Comparison of ENCODE assay signal across 8 mouse cellular contexts in the genomic region with DNA sequence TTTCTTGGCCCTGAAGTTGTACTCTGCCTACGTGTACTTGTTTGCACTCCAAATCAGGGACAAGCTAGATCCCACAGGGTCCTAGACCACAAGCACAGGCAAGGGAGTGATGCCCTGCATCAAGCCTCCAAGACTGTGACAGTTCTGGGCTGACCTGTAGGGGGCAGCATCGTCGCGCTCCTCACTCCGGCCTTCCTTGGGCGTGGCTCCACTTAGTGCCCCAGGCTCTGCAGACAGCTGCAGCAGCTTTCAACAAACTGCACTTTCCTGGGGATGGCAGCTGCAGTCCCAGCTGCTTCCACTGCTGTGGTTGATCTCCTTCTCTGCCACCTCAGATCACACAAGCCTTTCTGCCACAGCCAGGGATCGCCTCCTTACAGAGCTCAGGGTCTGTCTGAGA.
DNase-seq lines count a peak whose midpoint lies in the region; ATAC-seq and TF ChIP-seq lines count a peak whose summit lies in the region.

No protein-coding gene starts in this region.

- no peaks in the 10 kb centered on the region for H3K9me3 ChIP-seq in CH12.LX (replicated peaks; ENCODE audit: low read length)
- H3K9me3 ChIP-seq in forebrain, embryonic 12.5 days = no peaks in the 10 kb centered on the region
- no peaks in the 10 kb centered on the region for H3K9me3 ChIP-seq in heart, postnatal 0 days (replicated peaks; ENCODE audit: control insufficient read depth, low read length)
- H3K9me3 ChIP-seq in liver, postnatal 0 days (ENCODE audit: low read length) = no peaks in the 10 kb centered on the region
- H3K9me3 ChIP-seq in neural tube, embryonic 13.5 days = no peaks in the 10 kb centered on the region
- no peaks in the 10 kb centered on the region for H3K9me3 ChIP-seq in stomach, postnatal 0 days (ENCODE audit: control insufficient read depth, low read length)

- TF ChIP-seq CTCF in CH12.LX (conservative IDR thresholded peaks at IDR 0.05 in 1 of 2, IDR thresholded peaks at IDR 0.05 in 1 of 2; ENCODE audit: low read depth in 2 of 2, low read length in 2 of 2) = peak; percentile 77 to 81
- peak; percentile 85 for TF ChIP-seq CTCF in heart, postnatal 0 days (IDR thresholded peaks at IDR 0.05; ENCODE audit: low read depth)
- peak; percentile 88 for TF ChIP-seq CTCF in liver, postnatal 0 days (IDR thresholded peaks at IDR 0.05; ENCODE audit: low read depth)
- peak; percentile 92 for TF ChIP-seq CTCF in stomach, postnatal 0 days (IDR thresholded peaks at IDR 0.05; ENCODE audit: low read depth)

- in situ Hi-C loops in CH12.LX (cut with MboI; ENCODE audit: low pct_ligation_motif_present, low pct_unique_long_range_greater_than_20kb, low sequenced_read_pairs) = loop anchor here (25.0 kb wide), 1 partner anchor 1023 kb away; no protein-coding TSS in a partner anchor

- peak; percentile 78 for TF ChIP-seq RAD21 in CH12.LX (IDR thresholded peaks at IDR 0.05; ENCODE audit: low read depth, low read length)

- TF ChIP-seq POLR2A in CH12.LX (IDR thresholded peaks at IDR 0.05; ENCODE audit: low read depth, low read length) = no peak

- dilution Hi-C loops in CH12.LX (cut with MboI; ENCODE audit: extremely low pct_ligation_motif_present, extremely low pct_unique_long_range_greater_than_20kb, low sequenced_read_pairs) = no loop called here

- peaks cover 0 to 5% of the 10 kb centered on the region in 2 experiments; a peak in 2 of 4 replicates for H3K4me1 ChIP-seq in CH12.LX (ENCODE audit: control insufficient read depth in 1 of 2, insufficient read depth in 2 of 2)
- H3K4me1 ChIP-seq in forebrain, embryonic 12.5 days = peaks cover 12% of the 10 kb centered on the region
- no peaks in the 10 kb centered on the region for H3K4me1 ChIP-seq in heart, postnatal 0 days (ENCODE audit: control insufficient read depth, insufficient read depth)
- 0 out of 2 replicates have a peak, but pooled peaks cover 2% of the 10 kb centered on the region for H3K4me1 ChIP-seq in liver, postnatal 0 days (ENCODE audit: insufficient read depth)
- H3K4me1 ChIP-seq in neural tube, embryonic 13.5 days (replicated peaks) = peaks cover 10% of the 10 kb centered on the region
- H3K4me1 ChIP-seq in stomach, postnatal 0 days (replicated peaks; ENCODE audit: control insufficient read depth, insufficient read depth) = no peaks in the 10 kb centered on the region

- H3K4me2 ChIP-seq in CH12.LX (ENCODE audit: insufficient read depth, low read depth, poor library complexity, severe bottlenecking) = no peak overlapping the region
- H3K4me2 ChIP-seq in forebrain, embryonic 12.5 days = no peak overlapping the region
- no peak overlapping the region for H3K4me2 ChIP-seq in heart, postnatal 0 days (ENCODE audit: low read depth, low read length)
- H3K4me2 ChIP-seq in liver, postnatal 0 days (ENCODE audit: low read depth, low read length) = no peak overlapping the region
- no peak overlapping the region for H3K4me2 ChIP-seq in neural tube, embryonic 13.5 days
- H3K4me2 ChIP-seq in stomach, postnatal 0 days (replicated peaks; ENCODE audit: low read depth) = no peak overlapping the region

- H3K79me2 ChIP-seq in CH12.LX (replicated peaks; ENCODE audit: control insufficient read depth, extremely low read depth, insufficient read depth, poor library complexity, severe bottlenecking) = no peaks in the 10 kb centered on the region

- no peaks in the 10 kb centered on the region for H3K36me3 ChIP-seq in CH12.LX (replicated peaks in 1 of 2; ENCODE audit: control insufficient read depth in 1 of 2, insufficient read depth in 1 of 2, low read length in 1 of 2)
- H3K36me3 ChIP-seq in forebrain, embryonic 12.5 days (replicated peaks) = no peaks in the 10 kb centered on the region
- no peaks in the 10 kb centered on the region for H3K36me3 ChIP-seq in heart, postnatal 0 days (replicated peaks; ENCODE audit: control insufficient read depth, insufficient read depth, low read length)
- no peaks in the 10 kb centered on the region for H3K36me3 ChIP-seq in liver, postnatal 0 days (replicated peaks; ENCODE audit: insufficient read depth, low read length)
- H3K36me3 ChIP-seq in neural tube, embryonic 13.5 days = no peaks in the 10 kb centered on the region
- no peaks in the 10 kb centered on the region for H3K36me3 ChIP-seq in stomach, postnatal 0 days (ENCODE audit: control insufficient read depth, insufficient read depth, low read length)

- no peak overlapping the region for H3K4me3 ChIP-seq in CH12.LX (replicated peaks in 1 of 3; ENCODE audit: low read depth in 2 of 3, low read length in 2 of 3, poor library complexity in 1 of 3)
- H3K4me3 ChIP-seq in forebrain, embryonic 12.5 days (replicated peaks) = no peak overlapping the region
- no peak overlapping the region for H3K4me3 ChIP-seq in heart, postnatal 0 days (ENCODE audit: low read depth, low read length)
- H3K4me3 ChIP-seq in liver, postnatal 0 days (ENCODE audit: low read depth, low read length) = no peak overlapping the region
- no peak overlapping the region for H3K4me3 ChIP-seq in neural tube, embryonic 13.5 days
- H3K4me3 ChIP-seq in stomach, postnatal 0 days (ENCODE audit: low read depth, low read length) = no peak overlapping the region

- no peak for TF ChIP-seq EP300 in CH12.LX (IDR thresholded peaks at IDR 0.05; ENCODE audit: low read length)
- TF ChIP-seq EP300 in heart, postnatal 0 days (IDR thresholded peaks at IDR 0.05; ENCODE audit: low read depth) = no peak
- no peak for TF ChIP-seq EP300 in liver, postnatal 0 days (IDR thresholded peaks at IDR 0.05; ENCODE audit: low read depth)
- no peak for TF ChIP-seq EP300 in stomach, postnatal 0 days (optimal IDR thresholded peaks at IDR 0.05)

- DNase-seq in CH12.LX (ENCODE audit: extremely low read depth) = peak; percentile 64
- peak; percentile 34 for DNase-seq in c-Kit-positive CD71-positive TER-119-negative erythroid progenitor cells, embryonic 14.5 days (ENCODE audit: low read depth)
- peak; percentile 14 for DNase-seq in heart, postnatal 0 days (ENCODE audit: low spot score)
- peak; percentile 69 to 72 for DNase-seq in kidney, postnatal 25 days
- DNase-seq in liver, postnatal 0 days = peak; percentile 79
- peak; percentile 82 for DNase-seq in stomach, postnatal 0 days (ENCODE audit: low spot score)

- H3K9ac ChIP-seq in CH12.LX (ENCODE audit: insufficient read depth, low read depth) = no peak overlapping the region
- H3K9ac ChIP-seq in forebrain, embryonic 12.5 days = no peak overlapping the region
- H3K9ac ChIP-seq in heart, postnatal 0 days (replicated peaks; ENCODE audit: low read depth, low read length) = no peak overlapping the region
- H3K9ac ChIP-seq in liver, postnatal 0 days (replicated peaks) = no peak overlapping the region
- H3K9ac ChIP-seq in neural tube, embryonic 13.5 days = no peak overlapping the region
- H3K9ac ChIP-seq in stomach, postnatal 0 days (ENCODE audit: low read length) = no peak overlapping the region

- H3K27ac ChIP-seq in CH12.LX (ENCODE audit: insufficient read depth, low read depth) = no peak overlapping the region
- H3K27ac ChIP-seq in forebrain, embryonic 12.5 days = no peak overlapping the region
- no peak overlapping the region for H3K27ac ChIP-seq in heart, postnatal 0 days (ENCODE audit: low read depth)
- H3K27ac ChIP-seq in liver, postnatal 0 days (ENCODE audit: low read depth) = no peak overlapping the region
- H3K27ac ChIP-seq in neural tube, embryonic 13.5 days (replicated peaks) = no peak overlapping the region
- no peak overlapping the region for H3K27ac ChIP-seq in stomach, postnatal 0 days (replicated peaks)

- WGBS in forebrain, embryonic 12.5 days = 3% methylated on average over 7 of the region's 7 CpGs
- WGBS in heart, postnatal 0 days = 6% methylated on average over 7 of the region's 7 CpGs
- 7% methylated on average over 7 of the region's 7 CpGs for WGBS in liver, postnatal 0 days (ENCODE audit: insufficient replicate concordance)
- WGBS in neural tube, embryonic 13.5 days = 3% methylated on average over 7 of the region's 7 CpGs
- 4% methylated on average over 7 of the region's 7 CpGs for WGBS in stomach, postnatal 0 days

- peaks cover 23% of the 10 kb centered on the region for H3K27me3 ChIP-seq in CH12.LX (replicated peaks)
- H3K27me3 ChIP-seq in forebrain, embryonic 12.5 days = no peaks in the 10 kb centered on the region
- no peaks in the 10 kb centered on the region for H3K27me3 ChIP-seq in heart, postnatal 0 days (ENCODE audit: control insufficient read depth, insufficient read depth, low read length)
- no peaks in the 10 kb centered on the region for H3K27me3 ChIP-seq in liver, postnatal 0 days (ENCODE audit: insufficient read depth, low read length)
- no peaks in the 10 kb centered on the region for H3K27me3 ChIP-seq in neural tube, embryonic 13.5 days
- H3K27me3 ChIP-seq in stomach, postnatal 0 days (ENCODE audit: control insufficient read depth, insufficient read depth, low read length) = no peaks in the 10 kb centered on the region

- ATAC-seq in forebrain, embryonic 12.5 days (ENCODE audit: low FRiP score) = peak; percentile 86
- ATAC-seq in heart, postnatal 0 days (ENCODE audit: insufficient read depth, low read depth) = peak; percentile 71; the same call in 1 of the 2 replicates
- ATAC-seq in liver, postnatal 0 days = peak; percentile 62
- ATAC-seq in neural tube, embryonic 13.5 days (ENCODE audit: low read depth) = peak; percentile 79
- peak; percentile 77; the same call in 1 of the 2 replicates for ATAC-seq in stomach, postnatal 0 days (ENCODE audit: low FRiP score, low TSS enrichment)

TF ChIP-seq in CH12.LX, 34 proteins besides CTCF, POLR2A, EP300 and RAD21:
- TF ChIP-seq SIN3A (IDR thresholded peaks at IDR 0.05; ENCODE audit: low read length) (no peak), SMC3 (IDR thresholded peaks at IDR 0.05; ENCODE audit: low read depth, low read length) (peak; percentile 46), TCF12 (IDR thresholded peaks at IDR 0.05; ENCODE audit: low read depth, low read length) (0 out of 2 replicates have a peak, but pooled peaks have one; percentile 19)

Comparison
In these comparisons a context has a peak if more than half of its experiments do, and no peak if none do; other contexts are left out.
1. DNase-seq: peak in every context shown above with its lines; median percentile 82 in stomach, postnatal 0 days; 79 in liver, postnatal 0 days; 70 in kidney, postnatal 25 days; 64 in CH12.LX; 34 in c-Kit-positive CD71-positive TER-119-negative erythroid progenitor cells, embryonic 14.5 days; 14 in heart, postnatal 0 days.